Mouse (Mus musculus) right cerebral cortex, adult 18-20 months (tissue): ENCODE results near the gene Cryab.

Experiments used
- DNase-seq: peaks from one replicate; pipeline ENCODE4 v3.0.0; 2022; ENCODE audit warnings: mixed read lengths

Gene Cryab

GRCm38 (mm10) chr9:50751323-50751722, at the start of gene Cryab:
Gene Cryab (plus strand): TSS chr9:50751325.
- no peak for DNase-seq

GRCm38 (mm10) chr9:50704907-50705306, 46.2 kb upstream of the Cryab start:
- DNase-seq = no peak

DNA sequence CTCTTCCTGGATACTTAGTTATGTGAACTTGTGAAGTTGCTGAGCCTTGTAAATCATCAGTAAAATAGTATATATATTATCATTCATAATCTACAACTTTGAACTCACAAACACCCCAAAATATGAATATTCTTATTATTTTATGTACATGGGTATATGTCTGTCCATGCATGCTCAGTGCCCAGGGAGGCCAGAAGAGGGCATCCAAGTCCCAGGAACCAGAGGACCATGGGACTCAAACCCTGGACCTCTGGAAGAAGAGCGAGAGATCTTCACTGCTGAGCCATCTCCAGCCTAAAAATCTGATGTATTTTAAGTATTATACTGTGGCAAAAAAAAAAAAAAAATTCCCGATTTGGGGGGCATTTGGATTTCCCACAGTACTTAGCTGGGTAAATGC, 42.0 kb upstream of the Cryab start:
- no peak for DNase-seq

- no peak for DNase-seq
These were observed 39.8 kb upstream of the Cryab start for GRCm38 (mm10) chr9:50711337-50711736.

- DNase-seq = no peak
These were observed 36.9 kb upstream of the Cryab start for GRCm38 (mm10) chr9:50714188-50714587.

DNA sequence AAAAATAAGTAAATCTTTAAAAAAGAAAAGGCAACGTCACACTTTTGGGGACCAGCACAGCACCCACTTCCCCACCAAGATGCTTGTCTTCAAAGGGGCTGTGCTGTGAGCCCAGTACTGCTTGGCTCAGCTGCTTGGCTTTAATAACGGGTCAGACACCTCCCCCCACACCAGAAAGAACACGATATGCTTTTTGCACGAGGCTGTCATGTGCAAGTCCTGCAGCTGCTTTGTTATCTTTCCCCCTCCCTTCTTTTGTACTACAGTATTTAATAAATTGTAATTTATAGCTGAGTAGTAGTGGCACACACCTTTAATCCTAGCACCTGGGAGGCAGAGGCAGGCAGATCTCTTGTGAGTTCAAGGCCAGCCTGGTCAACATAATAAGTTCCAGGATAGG, 32.2 kb upstream of the Cryab start:
- no peak for DNase-seq

DNA sequence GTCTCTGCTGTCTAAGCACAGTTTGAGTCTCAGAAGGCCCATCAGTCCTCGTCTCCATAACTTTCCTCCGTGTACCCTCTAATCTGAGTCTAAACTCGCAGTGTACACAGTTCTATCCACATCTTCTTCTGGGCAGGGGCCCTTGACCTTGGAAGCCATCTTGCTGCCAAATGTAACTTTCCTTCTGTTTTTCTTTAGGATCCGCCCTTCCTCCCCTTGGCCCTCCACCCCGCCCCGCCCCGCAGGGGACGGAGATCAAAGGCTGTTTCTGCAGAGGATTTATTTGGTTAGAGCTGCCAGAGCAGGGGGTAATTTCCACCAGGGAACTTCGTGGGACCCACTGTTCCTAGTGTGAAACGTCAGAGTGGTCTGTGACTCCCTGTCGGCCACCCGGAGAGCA, 30.1 kb upstream of the Cryab start:
- DNase-seq = no peak

DNA sequence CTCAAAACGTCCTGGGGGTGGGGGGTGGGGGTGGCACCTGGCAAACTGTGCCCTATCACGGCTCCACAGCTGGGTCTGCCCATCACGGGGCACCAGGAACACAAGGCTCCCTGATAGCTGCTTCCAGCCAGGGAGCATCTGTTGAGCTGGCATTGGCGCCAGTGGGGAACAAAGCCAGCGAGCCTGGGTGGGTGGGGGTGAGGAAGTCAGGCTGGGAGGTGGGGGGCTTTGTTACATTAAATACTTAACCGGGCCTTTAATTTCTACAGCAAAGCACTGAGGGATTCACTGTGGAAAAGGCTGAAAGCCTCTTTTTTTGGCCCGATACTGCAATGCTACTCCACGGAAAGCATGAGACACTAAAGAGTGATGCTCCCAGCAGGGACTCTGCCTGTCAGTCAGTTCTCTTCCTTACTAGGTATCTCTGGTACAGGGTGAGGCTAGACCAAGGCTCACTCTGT, 28.6 kb upstream of the Cryab start:
- DNase-seq = no peak

DNA sequence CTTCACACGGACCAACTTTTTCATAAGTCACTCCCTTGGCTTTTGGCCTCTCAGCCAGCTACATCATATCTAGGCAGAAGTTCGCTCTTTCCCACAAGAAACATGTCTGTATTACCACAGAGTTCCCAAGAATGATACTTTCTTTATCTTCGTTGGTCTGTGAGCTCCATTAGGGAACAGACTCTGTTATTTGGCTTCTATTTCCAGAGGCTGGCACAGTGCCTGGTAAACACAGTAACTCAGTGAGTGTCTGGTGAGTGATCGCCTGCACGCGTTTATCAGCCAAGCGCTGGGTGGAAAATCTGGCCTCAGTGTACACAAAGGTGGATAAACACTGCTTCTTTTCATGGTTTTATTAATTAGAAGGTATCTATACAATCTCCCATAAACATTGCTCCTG, 27.7 kb upstream of the Cryab start:
- DNase-seq = peak; percentile 57

- DNase-seq = no peak
These were observed 27.0 kb upstream of the Cryab start for GRCm38 (mm10) chr9:50724147-50724546.

DNA sequence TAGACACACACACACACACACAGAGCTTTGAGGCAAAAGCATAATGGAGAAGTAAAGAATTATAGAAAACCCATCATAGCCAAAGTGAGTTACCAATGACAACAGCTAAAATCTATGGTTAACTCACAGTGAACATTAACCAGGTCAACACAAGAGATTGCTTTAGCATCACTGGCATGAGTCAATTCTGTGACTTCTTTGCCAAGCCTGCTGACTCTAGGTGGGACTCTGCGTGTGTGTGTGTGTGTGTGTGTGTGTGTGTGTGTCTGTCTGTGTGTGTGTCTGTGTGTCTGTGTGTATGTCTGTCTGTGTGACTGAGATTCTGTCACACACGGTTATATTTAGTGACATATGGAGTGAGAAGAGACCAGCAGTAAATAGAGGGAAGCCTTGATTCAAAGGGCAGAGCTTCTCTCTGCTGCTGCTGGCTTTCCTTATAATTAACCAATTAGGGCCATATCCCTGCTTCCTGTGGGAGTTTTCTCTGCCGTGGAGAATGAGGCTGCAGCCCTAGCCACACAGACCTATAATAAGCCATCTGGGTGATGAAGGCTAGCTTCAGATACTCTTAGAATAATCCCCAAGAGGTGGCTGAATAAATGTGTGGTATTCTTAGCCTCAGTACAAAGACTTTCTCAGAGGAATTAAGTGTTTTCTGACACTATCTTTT, 26.3 kb upstream of the Cryab start:
- no peak for DNase-seq

- DNase-seq = no peak
These were observed 25.1 kb upstream of the Cryab start for GRCm38 (mm10) chr9:50725921-50726590.

GRCm38 (mm10) chr9:50727171-50727924, 23.8 kb upstream of the Cryab start:
- DNase-seq = peak; percentile 84

DNA sequence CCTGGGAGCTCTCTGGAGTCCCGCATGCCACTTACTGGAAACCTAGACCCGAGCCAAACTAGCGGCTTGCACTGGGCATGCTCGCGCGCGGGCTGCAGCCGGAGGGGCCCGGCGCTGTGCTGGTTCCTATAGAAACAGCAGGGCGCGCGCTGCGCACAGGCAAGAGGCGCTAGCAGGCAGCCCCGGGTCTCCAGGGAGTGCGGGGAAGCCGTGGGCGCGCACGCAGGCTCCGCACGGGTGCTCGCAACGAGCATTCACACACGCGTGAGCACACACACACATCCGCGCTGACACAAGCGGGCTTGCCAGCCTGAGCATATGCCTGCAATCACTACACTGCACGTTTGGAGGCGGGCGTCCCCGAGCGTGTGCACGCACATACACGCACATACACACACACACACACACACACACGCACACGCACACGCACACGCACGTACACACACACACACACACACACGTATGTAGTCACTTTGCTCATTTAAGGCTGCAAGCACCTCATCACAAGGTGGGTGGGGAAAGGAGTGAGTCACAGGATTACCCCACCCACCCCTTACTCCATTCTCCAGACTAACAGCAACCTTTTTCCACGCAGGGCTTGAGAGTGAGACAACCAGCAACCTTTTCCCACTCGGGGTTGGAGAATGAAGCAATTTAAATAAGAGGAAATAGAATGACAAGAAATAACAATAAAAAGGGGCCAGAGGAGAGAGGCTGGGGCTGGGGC, 23.0 kb upstream of the Cryab start:
- peak; percentile 92 for DNase-seq

DNA sequence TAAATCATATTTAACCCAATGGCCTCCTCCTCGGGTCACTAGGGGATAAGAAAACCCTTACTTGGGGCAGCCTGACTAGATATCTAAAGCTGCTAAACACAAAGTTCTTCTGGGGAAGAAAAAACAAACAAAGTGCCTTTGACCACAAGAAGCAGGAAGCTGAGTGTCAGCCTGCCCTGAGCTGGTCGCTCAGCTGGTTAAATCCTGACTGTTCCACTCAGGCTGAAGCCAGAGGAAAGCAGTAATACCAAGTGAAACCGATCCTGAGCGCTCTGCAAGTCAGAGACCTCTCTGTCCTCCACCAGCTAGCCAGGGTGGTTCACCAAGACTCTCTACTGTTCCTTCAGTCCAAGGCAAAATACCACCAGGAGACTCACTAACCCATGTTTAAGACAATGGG, 21.5 kb upstream of the Cryab start:
- no peak for DNase-seq

DNA sequence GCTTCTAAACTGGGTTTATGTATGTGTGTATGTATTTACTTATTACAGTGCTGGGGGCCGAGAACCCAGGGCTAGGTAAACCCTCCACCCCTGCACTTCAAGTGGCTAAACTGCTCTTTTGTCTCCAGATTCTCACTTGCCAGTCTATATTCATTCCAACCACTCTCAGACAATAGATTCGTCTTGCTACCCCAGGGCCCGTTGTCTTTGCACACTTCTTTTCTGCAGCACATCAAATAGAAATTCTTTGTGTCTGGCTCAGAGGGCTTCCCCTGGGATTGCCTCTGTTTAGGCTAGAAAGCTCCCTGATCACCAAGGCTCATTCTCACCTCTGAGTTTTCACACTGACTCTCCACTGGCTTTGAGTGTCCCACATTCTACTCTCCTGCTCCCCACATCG, 18.6 kb upstream of the Cryab start:
- DNase-seq = no peak

DNA sequence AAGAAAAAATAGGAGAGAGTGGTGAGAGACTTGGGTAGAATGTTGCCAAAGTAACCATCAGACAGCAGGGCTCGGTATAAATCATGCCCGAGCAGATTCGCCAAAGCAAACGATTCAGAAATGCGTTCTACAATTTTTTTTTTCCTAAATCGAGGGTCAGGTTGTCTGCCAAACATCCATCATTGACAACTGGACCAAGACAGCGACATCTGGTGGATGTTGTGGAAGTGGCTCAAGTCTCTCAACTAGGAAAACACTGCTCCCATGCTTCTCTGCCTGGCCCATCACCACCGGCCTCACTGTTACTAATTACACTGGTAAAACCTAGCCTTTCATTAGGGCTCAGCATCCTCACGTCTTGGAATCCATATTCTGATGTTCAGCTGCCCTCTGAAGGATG, 16.1 kb upstream of the Cryab start:
- peak; percentile 59 for DNase-seq

GRCm38 (mm10) chr9:50738914-50739870, 11.9 kb upstream of the Cryab start, which contains the start of gene Dixdc1:
Gene Dixdc1 (minus strand): TSS chr9:50739517.
- DNase-seq = peak; percentile 93

DNA sequence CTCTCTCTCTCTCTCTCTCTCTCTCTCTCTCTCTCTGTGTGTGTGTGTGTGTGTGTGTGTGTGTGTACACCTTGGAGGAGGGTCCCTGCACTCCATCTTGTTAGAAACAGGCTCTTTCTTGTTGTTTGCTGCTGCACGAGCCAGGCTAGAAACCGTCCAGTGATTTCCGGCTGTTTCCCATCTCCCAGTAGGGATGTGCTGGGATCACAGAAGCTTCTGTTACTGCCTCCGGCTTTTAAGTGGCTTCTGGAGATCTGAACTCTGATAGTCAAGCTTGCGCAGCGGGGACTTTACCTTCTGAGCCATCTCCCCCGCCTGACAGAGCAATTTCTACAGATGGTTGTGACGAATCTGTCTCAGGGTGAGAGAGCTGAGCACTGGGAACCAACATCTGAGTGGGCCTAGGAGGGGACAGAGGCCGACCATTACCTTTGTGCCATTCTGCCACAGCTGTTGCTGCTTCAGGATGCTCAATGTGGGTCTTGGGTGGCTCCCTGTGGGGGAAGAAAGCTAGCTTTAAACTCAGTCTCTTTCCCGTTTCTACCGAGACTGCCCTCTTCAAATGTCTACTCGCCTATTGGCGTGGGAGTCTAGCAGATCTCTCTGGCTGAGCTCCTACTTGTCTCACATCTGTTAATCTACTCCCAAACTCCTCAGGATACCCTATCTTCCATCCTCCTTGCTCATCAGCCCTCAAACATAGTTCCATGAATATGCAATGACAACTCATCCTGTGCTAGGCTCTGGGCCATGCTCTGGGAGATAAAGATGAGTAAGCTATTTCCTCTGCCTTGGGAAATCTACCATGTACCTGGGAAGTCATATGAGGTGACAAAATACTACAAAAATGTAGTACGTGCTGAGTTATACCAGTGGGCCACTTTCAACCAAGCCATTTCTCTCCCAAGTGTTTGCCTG, 10.0 kb upstream of the Cryab start:
- DNase-seq = peak; percentile 64

DNA sequence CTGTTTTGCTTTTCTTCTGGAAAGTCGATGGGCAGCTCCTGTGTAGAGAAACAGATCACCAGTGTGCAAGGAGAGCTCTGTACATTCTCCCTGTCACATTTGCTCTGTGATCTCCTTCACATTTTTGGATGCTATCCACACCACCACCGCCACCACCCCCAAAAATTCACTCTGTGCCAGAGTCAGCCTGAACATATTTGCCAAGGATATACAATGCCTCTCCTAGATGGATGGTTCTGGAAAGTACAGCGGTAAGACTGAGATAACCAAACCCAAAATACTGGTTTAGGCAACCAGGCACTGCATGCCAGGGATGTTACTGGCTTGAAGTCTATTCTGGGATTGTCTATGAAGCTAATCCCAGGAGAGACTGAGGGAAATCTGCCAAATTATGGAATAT, 8.9 kb upstream of the Cryab start:
- no peak for DNase-seq

DNA sequence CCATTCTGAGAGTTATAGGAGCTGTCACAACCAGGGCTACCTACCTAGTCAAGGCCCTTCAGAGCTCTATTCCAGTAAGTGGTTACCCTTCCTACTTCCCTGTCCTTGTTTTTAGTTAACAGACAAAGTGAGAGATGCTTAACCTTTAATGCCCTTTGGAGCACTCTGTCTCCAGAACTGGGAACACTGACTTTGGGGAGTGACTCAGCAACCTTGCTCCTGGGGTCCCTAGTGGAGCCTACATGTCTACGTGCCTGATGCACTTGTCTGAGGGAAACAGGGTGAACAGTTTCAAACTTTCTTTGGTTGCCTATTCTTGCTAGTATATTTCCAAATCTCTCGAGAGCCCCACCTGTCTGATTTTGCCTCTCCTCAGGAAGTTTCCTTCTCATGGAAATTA, 8.4 kb upstream of the Cryab start:
- DNase-seq = no peak
